Mouse (Mus musculus) cortical plate, adult 2 months (tissue): ENCODE results near the gene Gipc1.

Experiments
- CTCF ChIP-seq: fragments of 200-500 bp; IDR thresholded peaks from 2 replicates; pipeline ENCODE4 v1.5.1; 2011; ENCODE audit warnings: mild to moderate bottlenecking, control low read depth, low read length; ENCODE audit not compliant: insufficient read depth; ENCODE audit errors: extremely low read depth
- POLR2A ChIP-seq: fragments of 200-500 bp; IDR thresholded peaks from 2 replicates; pipeline ENCODE4 v1.6.1; 2011; ENCODE audit warnings: mild to moderate bottlenecking, low read length, control low read depth; ENCODE audit not compliant: insufficient read depth; ENCODE audit errors: extremely low read depth

- TF ChIP-seq POLR2A (no peak), CTCF (no peak)
Observed at GRCm38 (mm10) chr8:83649699-83650098, 2.8 kb upstream of the Gipc1 start.
